Mouse (Mus musculus) olfactory bulb, adult 2 months (tissue): ENCODE data around the gene Srgap2.

Experiments used
- CTCF ChIP-seq: fragments of 200-500 bp; IDR thresholded peaks from 2 replicates; pipeline ENCODE4 v1.5.1; 2012; ENCODE audit warnings: low read depth, mild to moderate bottlenecking, low read length, moderate library complexity; ENCODE audit not compliant: insufficient read depth
- POLR2A ChIP-seq: fragments of 200-500 bp; IDR thresholded peaks from 2 replicates; pipeline ENCODE4 v1.6.1; 2012; ENCODE audit warnings: mild to moderate bottlenecking, low read depth, low read length, moderate library complexity; ENCODE audit not compliant: insufficient read depth

DNA sequence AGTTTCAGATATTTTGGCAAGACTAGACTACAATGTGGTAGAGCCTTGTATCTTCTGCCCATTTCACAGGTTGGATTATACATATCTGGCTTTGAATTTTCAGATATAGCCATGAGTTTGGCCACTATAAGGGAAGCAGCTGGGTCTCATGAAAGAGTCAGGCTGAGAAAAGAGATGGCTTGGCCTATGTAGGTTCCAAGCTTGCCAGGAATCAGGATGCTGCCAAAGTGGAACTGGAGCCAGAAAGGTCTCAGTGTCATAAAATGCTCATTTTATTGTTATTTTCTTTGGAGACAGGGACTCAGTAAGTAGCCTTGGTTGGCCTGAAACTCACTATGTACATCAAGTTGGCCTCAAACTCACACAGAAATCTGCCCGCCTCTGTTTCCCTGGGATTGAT is 200.0 kb downstream of the Srgap2 start:
- TF ChIP-seq CTCF: no peak
- no peak for TF ChIP-seq POLR2A
